Mouse (Mus musculus): ENCODE results near the gene Nrap.

The Nrap gene

GRCm38 (mm10) chr19:56316531-56316930 lies 73.3 kb downstream of the Nrap start:
- no peak for DNase-seq (ENCODE audit: low read depth in 2 of 2, low spot score in 2 of 2)

- DNase-seq (ENCODE audit: low read depth in 2 of 2, low spot score in 2 of 2), result no peak
Observed at GRCm38 (mm10) chr19:56300835-56301234, 89.0 kb downstream of the Nrap start.

GRCm38 (mm10) chr19:56297264-56297663 lies 92.6 kb downstream of the Nrap start:
- DNase-seq (ENCODE audit: low read depth in 2 of 2, low spot score in 2 of 2), result no peak

- DNase-seq (ENCODE audit: low read depth in 2 of 2, low spot score in 2 of 2), result no peak
Observed at GRCm38 (mm10) chr19:56296668-56297067, 93.2 kb downstream of the Nrap start.

- peak in 1 of 2 experiments; percentile 30 for DNase-seq (ENCODE audit: low read depth in 2 of 2, low spot score in 2 of 2)
Observed at GRCm38 (mm10) chr19:56294654-56295399, 95.0 kb downstream of the Nrap start.

GRCm38 (mm10) chr19:56292335-56292734 lies 97.5 kb downstream of the Nrap start:
- DNase-seq (ENCODE audit: low read depth in 2 of 2, low spot score in 2 of 2), result no peak

- DNase-seq (ENCODE audit: low read depth in 2 of 2, low spot score in 2 of 2), result no peak
Observed at GRCm38 (mm10) chr19:56291898-56292297, 97.9 kb downstream of the Nrap start.

- DNase-seq (ENCODE audit: low read depth in 2 of 2, low spot score in 2 of 2), result no peak
Observed at GRCm38 (mm10) chr19:56289642-56290041, 100.2 kb downstream of the Nrap start.

GRCm38 (mm10) chr19:56288436-56288835 lies 101.4 kb downstream of the Nrap start:
- no peak for DNase-seq (ENCODE audit: low read depth in 2 of 2, low spot score in 2 of 2)

GRCm38 (mm10) chr19:56287580-56288367 lies 102.1 kb downstream of the Nrap start:
- no peak for DNase-seq (ENCODE audit: low read depth in 2 of 2, low spot score in 2 of 2)

GRCm38 (mm10) chr19:56286866-56287265 lies 103.0 kb downstream of the Nrap start, which contains the start of gene Habp2:
Gene Habp2 (plus strand): TSS chr19:56287137.
- DNase-seq (ENCODE audit: low read depth in 2 of 2, low spot score in 2 of 2), result no peak

GRCm38 (mm10) chr19:56285222-56285621 lies 104.6 kb downstream of the Nrap start:
- DNase-seq (ENCODE audit: low read depth in 2 of 2, low spot score in 2 of 2), result no peak

- no peak for DNase-seq (ENCODE audit: low read depth in 2 of 2, low spot score in 2 of 2)
Observed at GRCm38 (mm10) chr19:56278366-56278765, 111.5 kb downstream of the Nrap start.

GRCm38 (mm10) chr19:56277951-56278350 lies 111.9 kb downstream of the Nrap start:
- DNase-seq (ENCODE audit: low read depth in 2 of 2, low spot score in 2 of 2), result no peak

GRCm38 (mm10) chr19:56277140-56277804 lies 112.6 kb downstream of the Nrap start:
- no peak for DNase-seq (ENCODE audit: low read depth in 2 of 2, low spot score in 2 of 2)

GRCm38 (mm10) chr19:56272081-56272480 lies 117.8 kb downstream of the Nrap start:
- no peak for DNase-seq (ENCODE audit: low read depth in 2 of 2, low spot score in 2 of 2)
